Mouse (Mus musculus): ENCODE data around the gene Cdhr3.

Gene Cdhr3

DNA sequence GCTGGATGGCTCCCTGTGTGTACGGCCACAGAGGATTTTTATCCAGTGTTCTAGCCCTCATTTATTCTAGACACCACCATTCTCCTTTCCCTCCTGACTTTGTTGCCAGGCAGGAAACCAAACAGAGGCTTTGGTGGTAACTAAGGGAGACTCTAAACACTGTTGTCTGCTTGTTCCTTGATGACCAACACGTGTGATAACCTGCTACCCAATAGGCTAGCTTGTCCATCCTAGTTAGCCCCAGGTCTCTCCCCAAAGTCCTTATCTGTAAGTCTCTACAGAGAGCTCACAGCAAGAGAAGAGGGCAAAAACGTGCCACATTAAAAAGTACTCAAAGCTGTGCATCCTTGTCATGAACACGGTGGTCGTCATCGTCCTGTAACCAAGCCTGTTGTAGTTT lies at the start of gene Cdhr3:
Gene Cdhr3 (minus strand): TSS at position 101 of the 400 bp plus-strand sequence.
- DNase-seq (ENCODE audit: low spot score), result no peak

DNA sequence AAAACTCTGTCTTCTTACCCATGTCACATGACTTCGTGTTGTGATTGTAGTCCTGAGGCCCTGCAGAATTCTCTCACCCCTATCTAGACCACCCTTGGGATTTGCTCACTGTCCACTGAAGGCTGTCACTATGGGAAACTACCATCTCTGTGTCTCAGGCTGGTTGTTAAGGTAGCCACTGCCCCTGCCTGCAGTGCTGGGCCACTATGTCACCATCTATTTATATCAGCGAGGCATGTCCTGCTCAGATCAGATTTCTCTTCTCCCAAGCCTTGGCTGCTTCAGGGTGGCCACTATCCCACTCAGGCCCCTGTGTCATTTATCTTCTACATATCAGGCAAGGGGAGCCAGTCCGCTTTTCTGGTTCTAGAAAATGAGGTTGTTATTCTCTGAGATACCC lies 46.4 kb upstream of the Cdhr3 start:
- no peak for DNase-seq (ENCODE audit: low spot score)

DNA sequence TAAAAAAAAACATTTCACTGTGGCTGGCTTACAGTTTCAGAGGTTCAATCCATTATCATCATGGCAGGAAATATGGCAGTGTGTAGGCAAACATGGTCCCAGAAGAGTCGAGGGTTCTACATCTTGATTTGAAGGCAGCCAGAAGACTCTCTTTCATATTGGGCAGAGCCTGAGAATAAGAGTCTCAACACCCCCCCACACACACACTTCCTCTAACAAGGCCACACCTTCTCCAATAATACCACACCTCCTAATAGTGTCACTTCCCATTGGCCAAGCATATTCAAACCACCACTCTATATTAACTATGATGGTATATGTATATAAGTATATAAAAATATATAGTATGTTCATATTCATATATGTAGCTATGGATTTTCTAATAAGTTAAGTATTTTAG lies 45.2 kb upstream of the Cdhr3 start:
- no peak for DNase-seq (ENCODE audit: low spot score)

DNA sequence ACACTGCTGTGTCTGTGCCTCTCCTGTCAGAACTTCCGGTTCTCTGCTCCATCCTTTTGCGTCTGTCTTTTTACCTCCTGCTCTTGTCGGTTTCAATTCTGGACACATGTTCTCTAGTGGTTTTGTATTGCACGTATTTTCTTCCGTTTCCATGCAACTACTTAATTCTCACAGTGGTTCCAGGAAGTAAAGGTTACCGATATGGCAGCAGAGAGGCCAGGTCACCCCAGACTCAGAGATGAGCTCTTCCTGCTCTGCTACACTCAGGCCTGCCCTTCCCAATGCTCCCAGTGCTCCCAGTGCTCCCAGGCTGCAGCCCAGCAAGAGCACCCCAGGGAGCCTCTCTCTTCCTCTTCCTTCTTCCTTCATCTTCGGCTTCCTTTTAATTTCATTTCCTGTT lies 39.1 kb upstream of the Cdhr3 start:
- no peak for DNase-seq (ENCODE audit: low spot score)

DNA sequence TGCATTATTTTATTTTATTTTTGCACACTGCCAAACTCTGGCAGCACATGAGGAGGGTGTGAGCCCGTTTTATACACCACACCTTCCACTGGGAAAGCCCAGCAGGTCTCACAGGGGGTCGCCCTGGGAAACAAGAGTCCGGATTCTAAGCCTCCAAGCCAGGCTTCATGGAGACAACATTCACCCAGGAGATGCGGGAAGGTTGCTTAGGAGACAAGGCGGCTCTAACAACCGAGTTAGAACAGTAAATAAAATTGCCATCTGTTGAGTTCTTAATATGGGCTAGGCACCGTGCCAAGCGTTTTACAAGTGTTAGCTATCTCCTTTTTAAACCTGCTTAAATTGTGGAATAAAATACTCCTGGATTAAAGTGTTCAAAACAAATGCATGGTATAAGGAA lies 37.7 kb upstream of the Cdhr3 start:
- DNase-seq (ENCODE audit: low spot score), result no peak

DNA sequence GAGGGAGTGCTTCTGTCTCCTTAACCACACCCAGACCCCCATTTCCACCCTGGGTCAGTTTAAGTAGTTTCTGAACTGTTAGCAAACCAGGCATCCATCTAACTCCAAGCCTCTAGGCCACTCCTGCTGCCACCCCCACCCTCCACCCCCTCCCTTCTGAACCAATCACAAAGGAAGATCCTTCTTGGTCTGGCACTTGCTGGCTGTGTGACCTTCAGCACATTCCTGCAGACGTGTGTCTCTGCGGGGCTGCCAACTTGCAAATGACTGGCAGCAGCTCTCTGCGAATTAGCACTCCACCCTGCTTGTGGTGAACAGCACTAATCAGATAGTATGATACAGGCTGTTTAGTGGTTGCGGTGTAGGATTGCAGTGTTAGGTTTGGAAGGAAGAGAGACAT lies 36.7 kb upstream of the Cdhr3 start:
- DNase-seq (ENCODE audit: low spot score), result peak; percentile 63

DNA sequence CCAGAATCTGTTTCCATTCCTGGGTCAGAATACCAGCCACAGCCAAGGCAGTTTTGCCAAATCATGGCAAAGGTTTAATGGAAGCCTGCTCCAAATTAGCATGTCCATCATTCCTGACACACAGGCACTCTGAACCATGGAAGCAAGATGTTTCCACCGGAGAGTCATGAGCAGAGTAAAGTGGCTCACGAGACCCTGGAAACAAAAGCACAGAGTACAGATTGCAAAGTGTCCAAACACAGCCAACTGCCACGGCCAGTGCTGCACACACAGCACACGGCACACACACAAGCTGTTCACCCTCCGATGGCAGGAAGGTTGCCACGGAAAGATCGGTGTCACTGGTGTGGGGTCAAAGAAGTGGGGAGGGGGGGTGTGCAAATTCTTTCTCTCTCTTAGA lies 36.0 kb upstream of the Cdhr3 start:
- no peak for DNase-seq (ENCODE audit: low spot score)

DNA sequence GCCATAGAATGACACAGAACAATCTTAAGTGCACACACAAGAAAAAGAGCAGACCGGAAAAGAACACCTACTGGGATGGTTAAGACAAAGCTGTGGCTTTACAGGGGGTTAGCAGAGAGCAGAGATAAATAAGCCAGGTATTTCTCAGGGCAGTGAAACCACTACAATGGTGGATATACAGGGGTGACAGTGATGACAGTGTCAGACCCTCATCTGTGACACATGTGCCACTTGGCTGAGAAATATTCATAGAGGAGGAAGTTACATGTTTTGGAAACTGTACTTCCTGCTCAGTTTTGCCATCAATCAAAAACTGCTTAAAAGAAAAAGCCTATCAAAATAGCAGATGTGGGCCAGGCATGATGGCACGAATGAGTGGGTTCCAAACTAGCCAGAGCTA lies 35.4 kb upstream of the Cdhr3 start:
- no peak for DNase-seq (ENCODE audit: low spot score)

DNA sequence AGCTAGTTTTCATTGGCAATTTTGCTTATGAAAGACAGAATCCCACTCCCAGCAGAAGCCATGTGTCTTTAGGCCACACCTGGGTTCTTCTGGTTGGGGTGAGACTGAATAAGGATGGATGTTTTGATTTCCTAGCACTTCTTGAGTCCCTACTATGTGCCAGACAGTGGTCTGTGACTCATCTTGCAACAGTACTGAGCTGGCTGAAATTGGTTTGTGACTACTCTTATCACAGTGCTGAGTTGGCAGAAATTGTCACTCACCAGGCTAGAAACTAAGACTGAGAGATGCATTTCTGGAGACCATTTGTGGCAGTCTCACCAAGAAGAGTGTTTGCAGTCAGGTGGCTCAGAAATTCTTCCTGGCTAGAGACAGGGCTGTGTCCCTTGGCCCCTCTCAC lies 33.6 kb upstream of the Cdhr3 start:
- DNase-seq (ENCODE audit: low spot score), result no peak

DNA sequence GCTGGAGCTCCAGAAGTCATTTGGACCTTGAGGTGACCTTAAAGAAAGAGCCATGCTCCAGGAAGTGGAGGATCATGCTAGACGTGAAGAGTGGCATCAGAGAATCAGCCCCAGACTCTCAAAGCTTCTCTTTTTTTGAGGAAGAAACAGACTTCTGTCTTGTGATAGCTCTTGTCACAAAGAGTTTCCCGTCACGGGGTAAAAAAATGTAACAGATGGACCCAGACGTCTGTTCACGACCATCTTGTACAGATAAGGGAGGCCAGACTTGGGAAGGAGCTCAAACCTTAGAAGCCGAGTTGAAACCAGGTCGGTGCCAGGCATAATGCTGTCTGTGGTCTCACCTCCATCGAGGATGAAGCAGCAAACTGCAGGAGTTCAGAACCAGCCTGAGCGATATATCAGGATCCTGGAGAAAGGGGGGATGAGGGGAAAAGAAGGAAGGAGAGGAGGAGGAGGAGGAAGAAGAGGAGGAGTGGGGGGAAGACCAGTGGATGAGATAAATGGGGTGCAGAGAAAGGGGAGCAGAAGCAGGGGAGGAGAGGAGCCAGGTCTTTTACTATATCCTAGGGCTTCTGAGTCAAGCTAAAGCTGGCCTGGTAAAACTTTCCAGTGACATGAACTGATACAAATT lies 33.0 kb upstream of the Cdhr3 start:
- DNase-seq (ENCODE audit: low spot score), result no peak

DNA sequence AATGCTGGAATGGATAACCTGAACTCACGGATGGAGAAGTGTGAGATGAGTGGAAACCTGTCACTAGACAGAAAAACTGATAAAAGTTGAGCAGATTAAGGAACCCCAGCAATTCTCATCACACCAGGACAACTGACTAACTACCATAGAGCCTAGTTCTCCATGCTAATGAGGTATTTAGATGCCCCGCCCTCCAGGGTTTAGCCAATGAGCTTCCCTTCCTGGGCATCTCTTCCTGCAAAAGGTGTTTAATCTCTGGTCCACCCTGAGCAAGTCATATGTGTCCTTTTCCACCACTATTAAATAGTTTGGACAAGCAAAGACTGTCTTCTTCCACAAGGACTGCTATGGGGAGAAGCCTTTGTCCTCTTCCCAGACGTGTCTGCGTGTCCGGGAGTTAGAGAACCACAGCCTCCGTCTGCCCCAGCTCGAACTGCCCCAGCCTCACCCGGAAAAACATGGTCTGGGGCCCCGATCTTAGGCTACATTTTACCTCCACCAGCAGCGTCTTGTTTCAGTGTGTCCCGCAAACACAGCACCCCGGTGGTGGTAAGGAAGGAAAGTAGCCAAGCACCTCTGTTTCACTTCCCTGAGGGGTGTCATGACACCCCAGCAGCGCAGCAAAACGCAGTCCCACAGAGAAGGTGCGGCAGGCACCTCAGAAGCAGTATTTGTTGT lies 26.1 kb upstream of the Cdhr3 start:
- DNase-seq (ENCODE audit: low spot score), result no peak

DNA sequence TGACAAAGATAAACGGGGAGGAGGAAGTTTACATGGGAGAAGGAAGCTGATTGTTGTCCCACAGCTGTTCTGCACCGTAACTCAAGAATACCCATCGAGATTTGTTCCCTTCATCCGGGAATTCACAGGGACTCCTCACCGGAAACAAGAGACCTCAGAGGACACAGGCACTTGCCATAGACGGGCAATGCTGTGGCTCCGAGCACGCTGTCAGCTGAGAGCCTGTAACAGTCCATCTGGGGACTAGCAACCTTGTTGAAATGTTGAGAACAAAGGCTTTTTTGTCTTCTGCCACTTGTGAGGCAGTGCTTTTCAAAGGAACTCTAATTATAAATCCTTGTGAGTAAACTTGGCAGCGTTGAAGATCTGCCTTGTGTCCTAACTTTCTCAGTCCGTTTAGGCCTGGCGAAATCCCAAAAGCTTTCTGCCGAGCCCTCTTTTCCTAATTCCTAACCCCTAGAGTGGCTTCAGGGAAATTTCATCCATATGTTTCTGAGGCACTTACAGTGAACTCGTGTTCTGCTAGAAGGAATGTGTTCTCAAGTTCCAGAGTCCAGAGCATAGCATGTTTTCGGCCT lies 18.3 kb upstream of the Cdhr3 start:
- peak; percentile 16 for DNase-seq (ENCODE audit: low spot score)

DNA sequence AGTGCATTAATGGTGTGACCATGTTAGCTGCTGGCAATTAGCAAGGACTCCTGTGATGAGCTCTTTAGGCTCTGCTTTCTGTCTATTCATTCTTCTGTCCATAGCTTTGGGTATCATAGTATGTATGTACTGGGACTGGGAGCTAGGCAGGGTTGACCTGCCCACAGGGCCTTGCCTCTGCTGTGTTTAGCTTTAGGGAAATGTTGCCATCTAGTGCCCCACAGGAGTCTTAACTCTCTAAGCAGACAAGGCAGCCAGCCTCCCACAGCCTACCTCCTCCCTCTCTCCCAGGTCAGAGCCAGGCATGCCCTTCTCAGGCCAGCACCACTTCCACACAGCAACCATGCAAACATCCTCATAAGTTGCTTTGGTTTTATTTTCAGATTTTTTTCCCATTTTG lies 16.9 kb upstream of the Cdhr3 start:
- DNase-seq (ENCODE audit: low spot score), result no peak

DNA sequence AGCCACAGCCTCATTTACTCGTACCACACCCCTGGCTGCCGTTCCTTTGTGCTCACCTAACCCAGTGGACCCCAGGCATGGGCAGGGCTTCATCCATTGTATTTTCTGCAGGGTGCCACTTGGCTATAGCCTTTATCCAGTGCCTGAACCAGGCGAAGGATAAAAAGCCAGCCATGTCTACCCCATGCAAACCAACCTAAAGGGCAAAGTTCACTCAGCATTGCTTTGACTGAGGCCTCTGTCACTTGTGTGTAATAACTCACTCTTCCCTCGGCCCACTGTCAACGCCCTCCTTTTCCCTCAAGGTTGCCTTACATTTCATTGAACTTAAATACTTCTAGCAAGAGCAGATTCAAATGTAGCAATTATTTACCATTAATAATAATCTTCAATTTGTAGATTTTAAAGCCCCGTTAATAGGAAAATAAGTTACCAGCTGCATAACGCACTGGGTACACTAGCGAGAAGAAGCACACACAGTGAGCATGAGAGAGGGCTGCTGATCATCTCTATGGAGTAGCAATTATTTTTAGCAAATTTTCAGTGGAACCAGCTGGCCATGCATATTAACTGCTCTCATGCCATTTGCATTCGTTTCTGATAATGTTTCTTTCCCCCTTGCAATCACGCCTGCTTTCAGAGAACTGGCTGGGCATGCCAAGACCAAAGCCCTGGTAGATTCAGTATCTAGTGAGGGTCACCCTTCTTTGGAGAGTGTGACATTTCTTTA lies 13.9 kb upstream of the Cdhr3 start:
- no peak for DNase-seq (ENCODE audit: low spot score)

DNA sequence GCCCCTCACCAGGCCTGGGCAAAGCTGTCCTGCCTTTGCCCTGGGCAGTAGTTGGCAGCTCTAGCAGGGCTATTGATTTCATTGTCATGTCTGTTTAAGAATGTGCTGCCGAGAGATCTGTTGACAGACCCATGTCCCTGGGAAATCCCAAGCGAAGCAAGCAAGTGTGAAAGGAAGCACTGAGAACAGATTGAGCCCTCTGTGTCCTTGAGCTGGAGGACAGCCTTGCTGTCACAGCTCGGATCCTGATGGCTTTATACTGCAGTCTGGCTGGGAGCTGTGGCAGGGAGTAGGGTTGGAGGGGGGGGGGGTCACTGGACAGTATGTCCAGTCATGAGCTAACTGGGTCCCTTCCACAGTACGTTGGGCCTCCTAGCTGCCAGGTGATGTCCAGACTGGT lies 13.0 kb upstream of the Cdhr3 start:
- no peak for DNase-seq (ENCODE audit: low spot score)

DNA sequence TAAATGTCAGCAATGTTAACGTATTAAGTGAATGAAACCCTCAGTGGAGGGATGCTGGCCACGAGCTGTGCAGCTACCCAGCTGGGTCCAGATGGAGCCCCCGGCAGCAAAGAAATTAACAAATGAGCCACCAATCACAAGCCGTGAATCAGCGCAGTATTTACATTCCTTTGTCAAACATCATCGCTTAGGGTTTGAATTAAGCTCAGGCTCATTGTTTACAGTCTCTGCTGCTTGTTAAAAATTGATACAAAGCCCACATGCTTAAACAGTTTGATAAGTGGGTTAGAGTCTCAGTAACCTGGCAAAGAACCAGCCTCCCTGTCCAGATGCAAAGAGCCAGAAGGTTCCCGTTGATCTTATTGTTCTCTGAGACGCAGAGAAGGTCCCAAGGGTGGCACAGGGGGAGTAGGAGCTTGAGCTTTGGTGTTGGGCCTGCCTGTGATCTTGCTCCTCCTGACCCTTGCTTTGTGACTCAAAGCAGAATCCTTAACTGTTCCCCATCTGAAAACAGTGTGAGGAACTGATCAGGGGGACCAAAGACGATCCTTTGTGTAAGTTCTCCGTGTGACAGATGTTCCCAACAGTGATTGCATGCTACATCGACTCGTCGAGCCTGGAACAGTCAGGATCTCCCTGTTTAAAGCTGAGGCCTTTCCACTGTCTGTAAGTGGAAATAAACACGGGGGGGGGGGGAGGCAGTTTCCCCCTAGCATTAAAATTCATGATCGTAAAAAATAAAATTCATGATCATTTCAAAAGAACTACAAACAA lies 9.9 kb upstream of the Cdhr3 start:
- no peak for DNase-seq (ENCODE audit: low spot score)

DNA sequence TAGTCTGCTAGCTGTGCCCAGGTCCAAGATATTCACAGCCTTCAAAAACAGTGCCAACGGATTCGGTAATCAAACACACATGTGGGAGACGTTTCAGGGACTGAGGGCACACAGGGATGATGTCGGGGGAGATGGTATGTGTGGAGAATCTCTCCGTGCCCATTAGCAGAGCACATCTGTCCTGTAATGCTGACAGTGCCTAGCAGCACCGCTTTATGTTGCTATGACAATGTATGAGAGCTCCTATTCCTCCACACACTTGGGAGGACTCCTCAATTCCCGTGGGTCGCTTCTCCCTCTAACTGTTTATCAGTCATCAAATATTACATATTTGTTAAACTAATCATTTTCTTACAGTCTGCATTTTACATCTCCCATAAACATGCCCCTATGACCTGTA lies 9.0 kb upstream of the Cdhr3 start:
- DNase-seq (ENCODE audit: low spot score), result no peak

DNA sequence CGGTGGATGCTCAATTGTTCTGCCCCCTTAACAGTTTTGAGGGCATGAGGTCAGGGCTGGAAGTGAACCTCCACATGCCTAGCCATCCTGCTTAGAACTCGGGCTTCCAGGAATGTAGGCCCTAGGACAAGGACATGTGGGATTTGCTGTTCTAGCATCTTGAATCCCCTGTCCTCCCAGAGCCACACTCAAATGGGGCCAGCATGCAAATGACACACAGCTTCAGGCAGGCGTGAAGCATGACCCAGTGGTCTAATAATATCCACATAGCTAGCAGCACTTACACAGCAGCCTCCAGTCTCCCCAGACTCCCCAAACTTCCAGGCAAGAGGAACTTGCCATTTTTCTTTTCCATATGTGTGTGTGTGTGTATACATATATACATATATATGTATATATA lies 3.3 kb upstream of the Cdhr3 start:
- DNase-seq (ENCODE audit: low spot score), result no peak

DNA sequence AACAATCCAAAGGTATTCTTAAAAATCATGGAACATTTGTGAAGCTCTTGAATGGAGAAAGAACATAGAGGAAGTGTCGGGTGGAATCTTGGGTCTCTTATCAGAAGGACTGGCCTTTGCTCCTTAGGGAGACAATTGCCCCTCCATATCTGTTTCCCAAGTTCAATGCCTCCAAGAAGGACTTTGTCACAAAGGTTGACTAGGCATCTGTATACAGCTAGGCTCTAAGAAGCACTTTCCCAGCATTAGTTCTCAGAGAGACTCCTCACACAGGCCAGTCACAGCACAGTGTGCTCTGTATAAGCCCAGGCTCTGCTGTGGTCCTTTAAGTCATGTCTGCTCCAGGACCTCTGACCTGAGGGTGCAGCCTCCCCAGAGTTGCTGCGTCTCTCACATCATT lies 479 bp downstream of the Cdhr3 start:
- no peak for DNase-seq (ENCODE audit: low spot score)

DNA sequence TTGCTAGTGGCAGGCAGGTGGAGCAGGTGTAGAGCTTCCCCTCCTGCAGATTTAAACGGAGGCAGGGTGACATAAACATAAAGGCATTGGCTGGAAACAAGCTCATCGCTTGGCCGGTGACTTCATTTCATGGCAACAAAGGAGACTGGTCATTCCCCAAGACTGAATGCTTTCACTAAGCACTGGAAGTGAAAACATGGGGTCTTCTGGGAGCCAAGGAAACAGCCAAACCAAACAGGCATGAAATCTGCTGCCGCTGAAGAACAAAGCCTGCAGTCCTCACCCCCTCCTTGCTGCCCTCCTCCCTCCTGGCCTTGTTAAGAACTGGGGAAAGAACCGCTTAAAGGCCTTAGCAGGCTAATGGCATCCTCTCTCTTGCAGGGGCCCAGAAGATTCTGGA lies 6.5 kb downstream of the Cdhr3 start:
- DNase-seq (ENCODE audit: low spot score), result no peak

DNA sequence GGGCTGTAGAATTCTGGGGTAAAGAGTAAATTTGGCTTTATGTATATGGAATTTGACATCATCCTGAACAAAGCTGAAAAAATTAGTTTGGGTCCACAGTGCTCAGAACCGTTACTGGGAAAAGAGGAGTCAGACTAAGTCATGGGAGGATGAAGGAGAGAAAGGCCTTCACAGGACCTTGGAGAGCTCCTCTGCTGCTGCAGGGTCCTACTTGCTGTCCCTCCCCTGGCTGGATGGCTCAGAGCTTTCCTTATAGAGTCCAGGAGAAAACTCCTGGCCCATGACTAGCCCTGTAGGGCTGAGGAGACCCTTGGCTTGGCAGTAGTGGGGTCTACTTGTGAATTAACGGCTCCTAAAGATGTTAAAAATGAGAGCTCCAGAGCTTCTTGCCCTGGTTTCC lies 8.0 kb downstream of the Cdhr3 start:
- peak; percentile 14 for DNase-seq (ENCODE audit: low spot score)

DNA sequence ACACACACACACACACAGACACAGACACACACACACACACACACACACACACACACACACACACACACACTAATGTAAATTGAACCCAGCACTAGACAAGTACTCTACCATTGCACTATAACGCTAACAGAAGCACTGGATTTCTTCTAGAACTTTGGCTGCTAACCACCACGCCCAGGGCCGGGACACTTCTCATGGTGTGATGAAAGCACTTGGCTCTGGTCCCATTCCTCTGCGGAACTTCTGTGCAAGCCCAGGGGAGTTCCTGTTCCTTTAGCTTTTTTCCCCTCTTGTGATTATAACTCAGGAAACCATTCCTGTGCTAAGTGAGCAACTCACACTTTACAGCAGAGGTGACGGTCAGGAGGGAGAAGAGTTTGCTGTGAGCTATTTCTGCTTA lies 9.3 kb downstream of the Cdhr3 start:
- no peak for DNase-seq (ENCODE audit: low spot score)

Data from ovary, adult 18-20 months (tissue).